Mouse (Mus musculus) spleen, adult 12 weeks (tissue): ENCODE results near the gene BC107364.
"Not testable (repeated sequence)": the region's sequence is repeated elsewhere in the genome, so short reads cannot be mapped to it uniquely, and the experiment has no call there.

Source experiments
- DNase-seq: peaks from one replicate; pipeline ENCODE4 v3.0.0; 2022; ENCODE audit warnings: low spot score

BC107364 gene

GRCm38 (mm10) chr3:96486064-96486827, 34.1 kb upstream of the BC107364 start:
- not testable (repeated sequence) for DNase-seq

- no peak for DNase-seq
These were observed 33.3 kb upstream of the BC107364 start for GRCm38 (mm10) chr3:96485361-96485760.

GRCm38 (mm10) chr3:96484921-96485320, 32.8 kb upstream of the BC107364 start:
- DNase-seq = no peak

- no peak for DNase-seq
These were observed 31.8 kb upstream of the BC107364 start for GRCm38 (mm10) chr3:96483946-96484345.

- not testable (repeated sequence) for DNase-seq
These were observed 30.9 kb upstream of the BC107364 start for GRCm38 (mm10) chr3:96483044-96483443.

GRCm38 (mm10) chr3:96482451-96482850, 30.3 kb upstream of the BC107364 start:
- DNase-seq = no peak

- no peak for DNase-seq
These were observed 29.8 kb upstream of the BC107364 start for GRCm38 (mm10) chr3:96481856-96482255.

GRCm38 (mm10) chr3:96480684-96481270, 28.7 kb upstream of the BC107364 start:
- no peak for DNase-seq

- no peak for DNase-seq
These were observed 27.1 kb upstream of the BC107364 start for GRCm38 (mm10) chr3:96479249-96479648.

GRCm38 (mm10) chr3:96477558-96477957, 25.5 kb upstream of the BC107364 start:
- DNase-seq = no peak

GRCm38 (mm10) chr3:96477084-96477483, 25.0 kb upstream of the BC107364 start:
- DNase-seq = no peak

GRCm38 (mm10) chr3:96474909-96475655, 23.0 kb upstream of the BC107364 start:
- DNase-seq = no peak

- DNase-seq = not testable (repeated sequence)
These were observed 21.4 kb upstream of the BC107364 start for GRCm38 (mm10) chr3:96473556-96473955.

- no peak for DNase-seq
These were observed 20.0 kb upstream of the BC107364 start for GRCm38 (mm10) chr3:96472066-96472465.

- DNase-seq = no peak
These were observed 17.5 kb upstream of the BC107364 start for GRCm38 (mm10) chr3:96469626-96470025.

- DNase-seq = not testable (repeated sequence)
These were observed 16.2 kb upstream of the BC107364 start for GRCm38 (mm10) chr3:96468335-96468734.

GRCm38 (mm10) chr3:96467641-96468040, 15.5 kb upstream of the BC107364 start:
- no peak for DNase-seq

- no peak for DNase-seq
These were observed 11.8 kb upstream of the BC107364 start for GRCm38 (mm10) chr3:96463891-96464290.

GRCm38 (mm10) chr3:96460568-96460870, 8.4 kb upstream of the BC107364 start:
- DNase-seq = not testable (repeated sequence)

- DNase-seq = not testable (repeated sequence)
These were observed 7.9 kb upstream of the BC107364 start for GRCm38 (mm10) chr3:96459757-96460567.

- DNase-seq = not testable (repeated sequence)
These were observed 6.9 kb upstream of the BC107364 start for GRCm38 (mm10) chr3:96458886-96459439.

GRCm38 (mm10) chr3:96458008-96458407, 5.9 kb upstream of the BC107364 start:
- not testable (repeated sequence) for DNase-seq
